Mouse (Mus musculus): ENCODE data around the gene Prodh2.

DNA sequence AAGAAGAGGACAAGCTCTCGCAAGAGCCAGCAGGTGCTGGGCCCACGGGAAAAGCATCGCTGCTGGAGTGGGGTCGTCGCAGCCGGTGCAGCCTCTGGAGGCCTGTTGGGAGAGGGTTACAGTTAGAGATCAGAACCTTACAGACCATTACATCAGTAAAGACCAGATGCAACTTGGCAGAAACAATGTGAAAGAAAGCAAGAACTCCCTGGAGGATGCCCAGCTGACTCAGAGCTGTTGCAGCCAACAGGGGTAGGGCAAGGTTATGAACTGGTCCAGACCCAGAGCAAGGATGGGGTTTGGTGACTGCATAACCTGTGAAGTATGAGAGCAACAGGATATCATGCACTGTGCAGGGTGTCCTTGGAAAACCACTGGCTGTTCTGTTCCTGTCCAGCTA lies 31.1 kb downstream of the Prodh2 start:
- TF ChIP-seq CTCF (IDR thresholded peaks at IDR 0.05; ENCODE audit: borderline replicate concordance, insufficient read depth, low read depth, low read length) (no peak), POLR2A (IDR thresholded peaks at IDR 0.05; ENCODE audit: borderline replicate concordance, insufficient read depth, low read length) (no peak)

Data from cerebellum, adult 2 months (tissue).